Mouse (Mus musculus): ENCODE data around the gene Anapc10.
"Not testable (repeated sequence)": the region's sequence is repeated elsewhere in the genome, so short reads cannot be mapped to it uniquely, and the experiment has no call there.

DNA sequence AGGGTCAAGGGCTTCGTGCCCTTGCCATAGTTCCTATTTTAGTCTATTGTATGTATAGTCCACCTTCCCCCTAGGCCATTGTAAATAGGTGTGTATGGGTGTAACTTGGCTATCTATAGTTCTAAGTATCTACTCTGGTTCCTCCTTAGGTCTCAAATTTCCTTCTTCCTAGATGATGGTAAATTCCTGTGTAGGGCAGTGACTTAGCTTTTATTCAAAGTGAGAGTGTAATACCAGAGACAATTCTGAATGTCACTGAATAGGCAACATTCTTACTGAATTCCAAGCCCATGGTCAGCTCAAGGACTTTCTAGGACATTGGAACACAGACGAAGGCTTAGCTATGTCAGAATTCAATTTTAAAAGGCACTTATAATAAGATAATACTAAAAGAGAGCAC is 83.3 kb downstream of the Anapc10 start:
- not testable (repeated sequence) for TF ChIP-seq CTCF (IDR thresholded peaks at IDR 0.05; ENCODE audit: control insufficient read depth, insufficient read depth, low read length); POLR2A (IDR thresholded peaks at IDR 0.05; ENCODE audit: borderline replicate concordance, control insufficient read depth, low read depth, low read length)

Data from bone marrow, adult 2 months (tissue).